Mouse (Mus musculus) layer of hippocampus, adult 9-11 months (tissue): Measurements from ENCODE around the gene Ctcfl.

Experiments
- DNase-seq: peaks from one replicate; pipeline ENCODE4 v3.0.0; 2022

Ctcfl gene

DNA sequence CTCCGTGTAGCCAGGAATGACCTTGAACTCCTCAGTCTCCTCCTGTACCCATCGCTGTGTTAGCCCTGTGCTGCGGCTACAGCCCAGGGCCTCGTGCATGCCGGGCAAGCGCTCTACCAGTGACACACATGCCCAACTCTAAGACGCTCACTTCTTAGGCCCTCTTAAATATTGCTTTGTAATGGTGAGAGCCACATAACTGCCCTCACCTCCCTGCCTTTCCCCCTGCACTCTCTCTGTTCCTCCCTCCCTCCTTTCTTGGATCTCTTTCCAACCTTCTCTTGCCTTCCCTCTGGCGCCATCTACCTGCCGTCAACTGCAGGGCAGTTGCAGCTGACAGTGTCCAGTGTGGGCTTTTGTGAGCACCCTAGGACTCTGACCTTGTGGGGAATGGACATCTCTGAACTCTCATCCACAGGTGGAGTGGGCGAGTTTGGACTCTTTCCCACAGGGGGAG lies 38.5 kb downstream of the Ctcfl start:
- DNase-seq, result peak; percentile 52

DNA sequence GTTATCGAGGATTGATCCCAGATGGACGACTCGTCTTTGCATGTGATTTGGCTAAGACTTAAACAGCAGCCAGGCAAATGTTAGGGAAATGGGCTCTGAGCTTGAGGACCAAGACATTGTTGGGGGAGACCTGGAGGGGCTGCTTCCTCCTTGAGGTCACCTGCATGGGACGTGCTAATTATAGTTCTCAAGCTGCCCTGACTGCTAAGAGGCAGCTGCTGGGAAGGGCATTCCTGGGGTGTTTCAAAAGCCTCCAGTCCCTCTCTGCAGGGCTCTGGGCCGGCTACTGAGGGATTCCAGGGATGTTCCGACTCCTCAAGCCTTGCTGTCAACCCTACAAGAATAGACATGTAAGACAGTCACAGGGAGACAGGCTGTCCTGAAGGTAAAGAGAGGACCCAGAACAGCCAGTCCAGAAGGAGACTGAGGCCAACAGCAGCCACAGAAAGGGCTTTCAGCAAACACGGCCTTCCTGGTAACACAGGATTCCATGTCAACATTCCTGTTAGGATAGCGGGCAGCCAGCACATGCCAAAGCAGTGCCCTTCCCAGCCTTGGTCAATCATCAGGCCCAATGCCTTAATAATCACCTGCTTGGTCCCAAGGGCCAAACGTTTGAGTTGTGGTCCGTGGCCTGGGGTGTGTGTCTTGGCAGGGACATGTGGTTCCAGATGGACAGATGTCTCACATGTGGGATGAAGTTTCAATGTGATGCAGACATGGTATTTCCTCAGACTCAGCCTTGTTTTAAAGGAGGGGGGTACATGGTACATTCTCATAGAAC lies 39.4 kb downstream of the Ctcfl start:
- peak; percentile 1 for DNase-seq

GRCm38 (mm10) chr2:173076921-173077320 lies 42.4 kb downstream of the Ctcfl start:
- DNase-seq, result no peak

DNA sequence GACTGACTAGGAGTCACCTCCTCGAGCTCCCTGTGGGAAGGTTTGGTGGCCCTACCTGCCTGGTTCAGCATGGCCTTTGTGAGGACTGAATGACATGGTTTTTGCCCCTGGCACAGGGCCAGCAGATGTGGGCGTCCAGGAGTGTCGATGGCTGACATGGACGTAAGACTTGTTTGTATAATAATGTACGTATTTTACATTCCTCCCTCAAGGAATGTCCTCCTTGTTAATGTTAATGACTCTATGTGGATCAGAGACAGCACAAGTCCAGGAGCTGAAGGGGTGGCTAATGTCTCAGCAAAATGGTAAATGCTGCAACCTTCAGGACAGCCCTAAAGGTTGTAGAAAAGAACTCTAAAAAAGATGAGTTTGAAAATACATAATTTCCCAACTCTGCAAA lies 45.7 kb downstream of the Ctcfl start:
- DNase-seq, result no peak

DNA sequence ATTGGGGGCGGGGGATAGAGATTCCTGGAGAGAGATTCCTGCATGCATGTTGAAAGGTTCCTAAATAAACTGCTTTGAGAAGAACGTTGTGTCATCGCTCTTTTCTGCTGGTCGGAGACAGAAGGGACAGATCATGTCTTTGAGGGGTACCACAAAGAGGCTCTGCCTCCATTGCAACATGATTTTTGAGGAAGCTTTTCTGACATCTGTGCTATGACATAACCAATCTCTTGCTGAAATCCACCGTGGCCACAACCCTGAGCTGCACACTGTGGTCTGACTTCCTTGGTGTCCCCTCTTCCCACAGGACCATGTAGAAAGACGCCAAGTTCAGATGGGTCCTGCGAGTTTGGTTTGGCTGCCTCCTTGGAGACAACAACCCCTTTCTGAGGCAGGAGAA lies 46.4 kb downstream of the Ctcfl start:
- DNase-seq, result no peak

DNA sequence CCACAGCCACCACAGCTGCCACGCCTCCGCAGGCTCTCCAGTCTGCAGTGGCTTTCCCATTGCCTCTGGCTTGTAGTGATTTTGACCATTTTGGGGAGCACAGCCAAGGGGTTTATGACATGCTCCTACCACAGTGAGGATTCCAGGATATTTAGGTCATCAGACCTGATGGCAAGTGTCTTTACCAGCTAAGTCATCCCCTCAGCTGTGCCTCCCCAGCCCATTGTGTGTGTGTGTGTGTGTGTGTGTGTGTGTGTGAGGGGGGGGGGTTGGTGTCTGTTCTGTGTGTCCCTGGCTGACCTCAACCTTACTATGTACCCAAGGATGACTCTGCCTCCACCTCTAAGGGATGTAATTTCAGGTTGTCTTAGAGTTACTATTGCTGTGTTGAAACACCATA lies 54.5 kb downstream of the Ctcfl start:
- no peak for DNase-seq

DNA sequence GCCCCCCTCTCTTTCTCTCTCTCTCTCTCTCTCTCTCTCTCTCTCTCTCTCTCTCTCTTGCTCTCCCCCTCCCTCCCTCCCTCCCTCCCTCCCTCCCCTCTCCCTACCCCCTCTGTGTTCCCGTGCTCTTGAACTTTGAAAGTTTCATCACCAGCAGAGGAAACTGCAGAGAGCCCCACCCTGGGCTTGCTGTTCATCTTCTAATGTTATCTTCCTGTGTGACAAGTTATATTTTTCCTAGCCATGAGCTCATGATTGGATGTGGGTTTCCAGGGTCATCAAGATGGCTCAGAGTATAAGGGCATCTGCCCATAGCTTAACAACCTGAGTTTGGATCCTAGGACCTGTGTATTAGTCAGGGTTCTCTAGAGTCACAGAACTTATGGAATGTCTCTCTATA lies 56.1 kb downstream of the Ctcfl start:
- DNase-seq, result no peak

GRCm38 (mm10) chr2:173061443-173062351 lies 57.6 kb downstream of the Ctcfl start:
- DNase-seq, result peak; percentile 20

DNA sequence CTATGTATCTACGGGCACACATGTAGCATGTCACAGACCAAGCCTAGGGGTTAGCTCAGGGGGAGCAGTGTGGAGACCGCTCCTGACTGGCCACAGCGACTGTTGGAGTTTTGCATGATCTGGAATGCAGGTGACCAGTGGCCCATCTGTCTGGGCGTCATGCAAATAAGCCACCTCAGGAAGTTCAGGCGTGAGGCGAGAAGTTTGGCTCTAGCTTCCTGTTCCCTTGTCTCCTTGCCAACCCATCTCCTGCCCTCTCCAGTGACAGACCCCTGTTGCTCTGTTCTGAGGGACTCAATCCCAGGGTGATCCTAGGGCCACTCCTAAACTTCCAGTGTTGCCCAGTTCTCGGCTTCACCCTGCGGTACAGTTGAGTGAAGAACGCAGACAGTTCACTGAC lies 58.9 kb downstream of the Ctcfl start:
- no peak for DNase-seq

DNA sequence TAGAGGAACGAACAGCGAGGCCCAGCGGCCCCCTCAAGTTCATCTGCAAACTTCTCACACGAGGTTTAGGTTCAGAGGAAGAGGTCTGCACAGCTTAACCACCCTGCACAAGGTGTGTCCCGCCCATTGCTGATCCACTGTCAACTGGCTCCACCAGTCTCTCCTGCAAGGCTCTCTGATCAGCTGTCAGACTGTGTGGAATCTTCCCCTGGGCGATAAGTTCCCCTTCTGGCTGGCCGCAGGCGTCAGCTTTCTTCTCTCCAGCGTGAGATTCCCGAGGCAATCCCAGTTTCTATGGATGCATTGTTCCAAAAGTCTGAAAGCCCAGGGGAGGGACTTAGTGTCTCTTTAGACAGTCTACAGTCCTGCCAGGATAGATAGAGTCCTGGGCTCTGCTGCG lies 61.1 kb downstream of the Ctcfl start:
- no peak for DNase-seq

DNA sequence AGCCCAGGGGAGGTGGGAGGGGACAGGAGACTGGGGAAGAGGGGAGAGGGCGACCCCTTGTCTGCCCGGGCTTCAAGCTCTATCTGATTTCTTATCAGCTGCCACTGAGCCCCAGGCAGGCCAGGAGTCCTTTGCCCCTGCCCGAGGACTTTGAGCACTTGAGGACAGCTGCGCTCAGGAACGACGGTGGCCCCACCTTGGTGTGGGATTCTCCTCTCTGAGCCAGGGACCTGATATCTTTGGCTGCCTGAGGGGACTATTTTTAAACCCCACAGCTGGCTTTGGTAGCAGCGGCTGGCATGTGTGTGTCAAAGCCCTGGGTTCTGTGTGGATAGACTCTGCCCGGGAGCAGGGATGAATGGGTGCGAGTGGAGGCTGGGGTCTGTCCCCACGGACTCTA lies 61.7 kb downstream of the Ctcfl start:
- DNase-seq, result no peak

- DNase-seq, result no peak
These were observed 62.4 kb downstream of the Ctcfl start for GRCm38 (mm10) chr2:173056882-173057315.

DNA sequence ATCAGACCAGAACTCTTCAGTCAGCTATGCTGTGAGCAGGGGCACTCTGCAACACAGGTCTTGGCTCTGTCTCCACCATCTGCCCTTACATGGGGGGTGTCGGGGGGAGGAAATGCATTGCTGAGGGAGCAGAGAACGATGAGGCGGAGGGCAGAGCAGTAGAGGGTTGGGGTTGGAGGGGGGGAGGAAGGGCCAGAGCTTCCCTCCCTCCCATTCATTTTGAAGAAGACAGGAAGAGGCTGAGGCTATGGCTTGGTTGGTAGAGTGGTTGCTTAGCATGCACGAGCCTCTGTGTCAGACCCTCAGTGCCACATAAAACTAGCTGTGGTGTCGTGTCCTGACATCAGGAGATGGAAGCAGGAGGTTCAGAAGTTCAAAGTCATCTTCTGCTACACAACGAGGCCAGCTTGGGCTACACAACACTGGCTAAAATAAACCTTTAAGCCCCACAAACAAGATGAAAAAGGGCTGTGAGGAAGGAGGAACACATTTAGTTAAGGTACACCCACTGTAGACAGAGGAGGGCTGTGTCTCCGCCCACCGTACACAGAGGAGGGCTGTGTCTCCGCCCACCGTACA lies 62.9 kb downstream of the Ctcfl start:
- DNase-seq, result no peak

DNA sequence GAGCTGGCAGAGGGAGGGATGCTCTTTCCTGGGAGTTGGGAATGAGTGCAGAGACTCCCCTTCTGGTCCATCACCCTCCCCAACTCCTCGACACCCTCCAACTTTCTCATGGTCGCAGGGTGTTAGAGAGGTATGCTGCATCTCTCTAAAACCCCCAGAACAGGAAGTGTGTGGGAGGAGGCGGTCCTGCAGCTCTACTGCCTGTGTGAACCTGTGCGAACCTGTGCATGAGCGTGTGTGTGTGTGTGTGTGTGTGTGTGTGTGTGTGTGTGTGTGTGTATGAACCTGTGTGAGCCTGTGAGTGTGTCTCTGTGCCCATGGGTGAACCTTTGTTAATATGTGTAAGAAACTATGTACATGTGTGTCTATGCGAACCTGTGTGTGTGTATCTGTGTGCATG lies 65.5 kb downstream of the Ctcfl start:
- DNase-seq, result no peak

DNA sequence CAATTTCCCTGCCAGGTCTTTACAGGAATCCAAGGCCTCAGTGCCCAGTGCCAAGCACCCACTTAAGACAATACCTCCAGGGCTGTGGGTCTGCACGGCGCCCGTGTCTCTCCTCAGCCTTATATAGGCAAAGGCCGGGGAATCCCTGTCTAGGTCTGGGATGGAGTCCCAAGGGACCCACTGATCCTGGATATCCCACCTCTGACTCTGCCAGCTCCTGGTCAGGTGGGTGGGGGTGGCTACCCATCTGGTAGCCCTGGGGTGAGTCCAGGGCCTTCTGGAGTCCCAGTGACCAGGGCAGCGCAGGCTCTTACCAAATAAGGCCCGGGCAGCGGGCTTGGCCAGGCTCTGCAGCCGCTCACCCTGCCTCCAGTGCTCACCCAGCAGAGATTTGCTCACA lies 66.4 kb downstream of the Ctcfl start:
- no peak for DNase-seq

DNA sequence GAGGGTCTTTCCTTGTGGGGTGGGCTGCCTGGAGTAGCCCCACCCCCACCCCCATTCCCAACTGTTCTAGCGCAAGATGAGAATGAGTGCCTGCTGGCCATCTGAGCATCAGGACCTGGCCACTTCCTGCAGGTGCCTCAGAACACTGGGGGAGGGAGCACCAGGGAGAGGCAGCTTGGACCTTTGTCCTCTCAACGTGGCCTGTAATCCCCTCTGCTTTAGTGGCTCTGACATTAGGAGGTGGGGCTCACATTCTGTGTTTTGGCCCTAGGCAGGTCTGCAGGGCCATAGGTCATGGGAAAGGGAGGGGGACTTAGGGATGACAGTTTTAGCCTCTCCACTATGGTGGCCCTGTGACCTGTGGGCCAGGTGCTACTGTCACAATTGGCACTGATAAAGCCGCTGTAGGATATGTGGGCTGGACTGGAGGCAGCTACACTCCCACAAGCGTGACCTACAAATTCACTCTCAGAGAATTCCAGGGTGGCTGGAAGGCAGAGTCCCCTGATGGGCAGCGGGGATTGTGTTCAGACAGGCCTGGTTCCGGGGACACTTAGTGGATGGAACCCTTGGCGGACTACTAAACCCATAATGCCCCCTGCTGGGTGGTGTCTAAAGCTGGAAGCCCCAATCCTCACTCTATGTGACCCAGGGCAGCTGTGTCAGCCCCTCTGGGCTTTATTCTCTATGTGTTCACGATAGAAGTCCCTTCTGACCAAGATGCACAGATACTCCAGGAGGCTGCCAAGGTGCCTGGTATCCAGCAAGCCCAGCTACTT lies 68.5 kb downstream of the Ctcfl start:
- no peak for DNase-seq

DNA sequence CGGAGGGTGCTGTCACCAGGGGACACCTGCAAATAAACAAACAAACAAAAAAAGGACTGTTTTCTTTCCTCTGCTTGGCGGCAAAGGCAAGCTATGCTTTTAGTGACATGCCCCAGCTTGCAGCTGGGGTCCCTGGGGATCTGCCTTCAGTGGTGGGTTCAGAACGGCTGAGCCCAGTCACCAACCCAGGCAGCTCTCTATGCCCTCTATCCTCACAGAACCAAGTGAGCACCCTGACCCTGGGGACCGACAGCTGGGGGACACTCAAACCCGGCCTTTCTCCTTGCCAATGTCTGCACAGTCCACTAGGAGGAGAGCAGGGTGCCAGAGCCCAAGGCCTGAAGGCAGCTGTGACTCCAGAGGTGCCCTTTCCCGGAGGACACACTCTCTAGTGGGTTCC lies 69.5 kb downstream of the Ctcfl start:
- no peak for DNase-seq

DNA sequence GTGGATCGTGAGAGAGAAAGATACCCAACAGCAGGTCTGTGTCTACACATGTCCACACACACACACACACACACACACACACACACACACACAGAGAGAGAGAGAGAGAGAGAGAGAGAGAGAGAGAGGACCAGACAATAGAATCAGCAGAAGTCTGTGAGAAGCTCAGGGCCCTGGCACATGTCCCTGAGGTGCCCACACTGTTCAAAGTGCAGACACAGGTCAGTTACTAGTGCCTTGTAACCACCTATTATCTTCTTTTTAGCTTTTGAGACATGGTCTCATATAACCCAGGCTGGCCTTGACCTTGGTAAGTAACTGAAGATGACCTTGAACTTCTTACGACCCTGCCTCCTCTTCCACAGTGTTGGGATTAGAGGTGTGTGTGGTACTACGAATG lies 70.1 kb downstream of the Ctcfl start:
- DNase-seq, result no peak

DNA sequence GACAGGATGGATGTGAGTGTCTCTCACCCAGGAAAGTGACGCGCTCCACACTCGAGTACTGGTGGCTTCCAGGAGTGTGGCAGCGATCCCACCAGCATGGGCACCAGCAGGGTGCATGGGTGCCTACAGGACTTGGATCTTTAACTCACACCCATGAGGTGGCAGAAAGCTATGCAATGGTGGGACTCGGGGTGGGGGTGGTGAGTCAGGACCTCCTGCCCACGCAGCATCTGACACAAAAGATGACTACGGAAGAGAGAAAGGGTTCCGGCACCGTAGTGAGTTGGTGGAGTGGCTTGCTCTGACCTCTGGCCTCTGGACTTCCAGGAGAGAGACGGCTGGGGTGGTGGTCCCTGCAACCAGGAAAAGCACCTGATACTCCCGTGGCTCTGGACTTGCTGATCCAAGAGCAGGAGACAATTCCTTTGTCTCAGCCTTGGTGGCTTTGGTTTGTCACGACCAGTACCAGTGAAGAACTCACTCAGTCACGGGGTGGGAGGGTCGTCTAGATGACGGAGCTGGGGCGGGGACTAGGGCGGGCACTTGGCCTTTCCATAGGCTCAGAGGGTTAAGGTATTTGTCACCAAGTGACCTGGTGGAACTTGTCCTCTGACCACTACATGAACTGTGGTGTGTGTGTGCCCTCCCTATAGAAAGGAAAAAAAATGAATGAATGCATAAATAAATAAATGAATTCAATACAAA lies 71.1 kb downstream of the Ctcfl start:
- no peak for DNase-seq

GRCm38 (mm10) chr2:173047471-173047870 lies 71.9 kb downstream of the Ctcfl start:
- DNase-seq, result no peak

DNA sequence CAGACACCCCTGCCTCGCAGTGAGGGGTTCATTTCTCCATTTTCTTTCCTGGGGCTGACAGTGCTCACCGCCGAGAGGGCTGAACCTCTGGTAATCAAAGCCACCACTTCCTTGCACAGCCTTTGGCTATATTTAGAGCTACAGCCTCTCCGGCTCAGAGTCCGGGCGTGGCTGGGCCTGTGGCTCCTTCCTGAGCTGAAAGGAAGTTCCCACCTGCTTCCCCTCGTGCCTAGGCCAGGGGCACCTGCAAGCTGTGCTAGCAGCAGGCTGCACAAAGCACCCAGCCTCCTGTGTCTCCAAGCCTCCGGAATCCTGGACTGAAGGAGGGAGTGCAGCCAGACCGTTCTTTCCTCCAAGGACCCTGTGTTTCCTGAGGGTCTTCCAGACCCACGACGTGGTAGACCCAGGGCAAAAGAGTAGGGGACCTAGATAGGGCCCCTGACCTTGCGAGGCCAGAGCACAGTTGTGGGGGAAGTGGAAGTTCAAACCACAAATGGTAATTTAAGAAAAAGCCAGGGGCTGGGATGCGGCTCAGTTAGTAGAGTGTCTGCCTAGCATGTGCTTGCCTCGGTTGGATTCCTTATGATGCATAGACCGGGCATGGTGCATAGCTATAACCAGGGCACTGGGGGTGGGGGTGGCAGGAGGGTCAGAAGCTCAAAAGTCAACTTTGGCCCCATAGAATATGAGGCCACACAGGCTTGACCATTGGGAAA lies 72.6 kb downstream of the Ctcfl start:
- no peak for DNase-seq
